Mouse (Mus musculus) liver, embryonic 13.5 days (tissue): Measurements from ENCODE around the gene Mgea5. TPM values are rescaled to one million over a fixed set of nuclear protein-coding genes. Genes with fewer than 3 reads are reported as not detected.
"Not testable (repeated sequence)": the region's sequence is repeated elsewhere in the genome, so short reads cannot be mapped to it uniquely, and the experiment has no call there.

Experiments
- ATAC-seq: fragments of 200-750 bp; cut with Nextera tagmentation; 2 replicates; pipeline ENCODE4 v1.8.0; 2017; ENCODE audit warnings: low read depth, mild to moderate bottlenecking, moderate number of reproducible peaks, moderate library complexity
- DNase-seq: peaks from one replicate; pipeline ENCODE4 v3.0.0; 2022
- H3K27ac ChIP-seq: fragments of 300-500 bp; sonication (generic); 2 replicates; pipeline ENCODE4 v1.5.1; 2015; ENCODE audit warnings: moderate library complexity, mild to moderate bottlenecking, inconsistent platforms
- H3K27me3 ChIP-seq: fragments of 300-500 bp; sonication (generic); 2 replicates; pipeline ENCODE4 v1.6.1; 2015; ENCODE audit warnings: mild to moderate bottlenecking, inconsistent platforms
- H3K36me3 ChIP-seq: fragments of 300-500 bp; sonication (generic); 2 replicates; pipeline ENCODE4 v1.6.1; 2015; ENCODE audit warnings: mild to moderate bottlenecking, inconsistent platforms
- H3K4me1 ChIP-seq: fragments of 300-500 bp; sonication (generic); replicated peaks from 2 replicates; pipeline ENCODE4 v1.6.1; 2015; ENCODE audit warnings: inconsistent platforms
- H3K4me2 ChIP-seq: fragments of 300-500 bp; sonication (generic); 2 replicates; pipeline ENCODE4 v1.6.1; 2015; ENCODE audit warnings: inconsistent platforms, mild to moderate bottlenecking, moderate library complexity
- H3K4me3 ChIP-seq: fragments of 300-500 bp; sonication (generic); replicated peaks from 2 replicates; pipeline ENCODE4 v1.5.1; 2015; ENCODE audit warnings: mild to moderate bottlenecking, inconsistent platforms
- H3K9ac ChIP-seq: fragments of 300-500 bp; sonication (generic); 2 replicates; pipeline ENCODE4 v1.6.1; 2015; ENCODE audit warnings: mild to moderate bottlenecking, inconsistent platforms
- H3K9me3 ChIP-seq: fragments of 300-500 bp; sonication (generic); replicated peaks from 2 replicates; pipeline ENCODE4 v1.6.1; 2016; ENCODE audit warnings: inconsistent platforms
- whole genome bisulfite sequencing: fragments of 180-500 bp; shearing (Covaris S2); methylation state at CpG from one replicate; pipeline ENCODE4 v1.1.7; 2015; ENCODE audit not compliant: insufficient replicate concordance; 5-methylcytosine and 5-hydroxymethylcytosine counted together
- polyA plus RNA-seq: library from polyadenylated mRNA; unstranded; fragments of >200 nt; fragmentation: Nextera tagmentation; extraction: Ambion mirVana; gene quantifications from 2 replicates; pipeline ENCODE4 v1.2.1, GENCODE M21; 2015

Mgea5 gene
- polyA plus RNA-seq, 1 experiment from 2014 or later, result 17.7 TPM

DNA sequence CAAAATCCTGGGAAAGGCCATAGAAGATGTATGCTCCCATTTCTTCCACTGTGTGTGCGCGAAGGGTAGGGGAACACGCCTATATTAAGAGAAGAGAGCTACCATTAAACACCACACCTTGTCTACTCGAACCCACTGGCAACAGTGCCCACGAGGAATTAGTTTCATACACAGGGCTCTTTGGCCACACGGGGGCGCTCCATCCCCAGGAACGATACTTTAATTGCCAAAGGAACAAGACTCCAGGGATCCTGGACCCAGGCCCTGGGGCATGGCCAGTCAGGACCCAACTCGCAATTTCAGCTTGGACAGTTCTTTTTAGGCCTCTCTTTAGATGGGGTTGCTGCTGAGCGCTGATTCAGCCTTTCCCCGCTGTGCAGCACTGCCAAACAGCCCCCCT is 29.6 kb upstream of the Mgea5 start:
- H3K4me2 ChIP-seq, result no peak overlapping the region
- no peaks in the 10 kb centered on the region for H3K36me3 ChIP-seq
- peaks cover 55% of the 10 kb centered on the region for H3K27me3 ChIP-seq
- H3K4me3 ChIP-seq, result no peak overlapping the region
- no peak overlapping the region for H3K9ac ChIP-seq
- DNase-seq, result peak; percentile 52
- no peak for ATAC-seq
- whole genome bisulfite sequencing, result 6% methylated on average over 11 of the region's 11 CpGs
- no peaks in the 10 kb centered on the region for H3K9me3 ChIP-seq
- H3K4me1 ChIP-seq, result peaks cover 34% of the 10 kb centered on the region
- H3K27ac ChIP-seq, result no peak overlapping the region

DNA sequence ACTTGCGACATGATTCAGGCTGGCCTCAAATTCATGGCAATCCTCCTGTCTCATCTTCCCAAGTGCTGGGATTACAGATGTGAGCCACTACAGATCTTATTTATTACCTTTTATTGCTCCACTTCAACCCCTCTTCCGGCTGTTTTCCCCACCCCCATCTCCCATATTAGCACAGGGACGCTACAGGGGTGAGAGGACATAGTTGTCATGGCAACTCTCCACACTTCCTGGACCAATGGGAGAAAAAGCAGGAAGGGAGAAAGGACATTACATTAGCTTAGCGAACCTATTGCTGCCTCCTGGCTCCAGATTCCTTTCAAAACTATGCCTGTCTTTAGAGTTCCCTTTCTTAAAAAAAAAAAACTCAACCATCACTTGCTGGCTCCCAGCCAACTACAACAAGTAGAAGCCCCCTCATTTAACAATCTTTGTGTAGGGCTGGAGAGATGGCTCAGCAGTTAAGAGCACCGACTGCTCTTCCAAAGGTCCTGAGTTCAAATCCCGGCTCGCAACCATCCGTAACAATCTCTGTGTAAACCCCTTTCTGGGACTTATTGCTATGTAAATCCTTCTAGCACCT is 29.1 kb upstream of the Mgea5 start:
- Histone ChIP-seq H3K4me1 (peaks cover 32% of the 10 kb centered on the region), H3K9me3 (no peaks in the 10 kb centered on the region), H3K4me3 (peak overlapping the region; percentile 44), H3K27me3 (peaks cover 55% of the 10 kb centered on the region), H3K27ac (no peak overlapping the region), H3K9ac (no peak overlapping the region), H3K4me2 (peak overlapping the region; percentile 67), H3K36me3 (no peaks in the 10 kb centered on the region)
- WGBS, result 13% methylated on average over 8 of the region's 8 CpGs
- ATAC-seq (no peak), DNase-seq (no peak)

DNA sequence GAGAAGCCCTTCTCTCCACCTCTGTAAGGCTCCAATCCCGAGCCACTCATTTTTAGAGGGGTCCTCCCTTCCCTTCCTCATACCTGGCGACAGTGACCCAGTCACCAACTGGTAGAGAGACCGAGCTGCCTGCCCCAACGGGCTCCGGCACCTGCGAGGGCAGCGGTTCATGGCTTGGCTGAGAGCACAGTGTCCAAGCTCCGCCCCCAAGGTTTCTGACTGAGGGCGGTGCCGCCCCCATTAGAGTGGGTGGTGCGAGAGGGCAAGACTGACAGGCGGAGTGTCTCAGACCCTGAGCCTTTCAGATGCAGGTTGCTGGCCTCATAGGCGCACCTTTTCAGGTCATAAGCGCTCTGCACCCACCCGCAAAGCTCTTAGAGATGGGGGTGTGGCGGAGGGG is 28.5 kb upstream of the Mgea5 start:
- Histone ChIP-seq H3K27me3 (peaks cover 51% of the 10 kb centered on the region), H3K4me2 (peak overlapping the region; percentile 67), H3K4me1 (peaks cover 32% of the 10 kb centered on the region), H3K9me3 (no peaks in the 10 kb centered on the region), H3K36me3 (no peaks in the 10 kb centered on the region), H3K9ac (peak overlapping the region; percentile 26; the same call in 1 of the 2 replicates), H3K4me3 (peak overlapping the region; percentile 44), H3K27ac (no peak overlapping the region)
- ATAC-seq, result peak; percentile 74
- under 1% methylated on average over 16 of the region's 16 CpGs for WGBS
- DNase-seq, result peak; percentile 61

GRCm38 (mm10) chr19:45811028-45811674 is 27.5 kb upstream of the Mgea5 start:
- H3K9me3 ChIP-seq, result no peaks in the 10 kb centered on the region
- H3K4me3 ChIP-seq, result no peak overlapping the region
- H3K4me1 ChIP-seq, result peaks cover 29% of the 10 kb centered on the region
- H3K9ac ChIP-seq, result no peak overlapping the region
- H3K4me2 ChIP-seq, result no peak overlapping the region
- no peak overlapping the region for H3K27ac ChIP-seq
- ATAC-seq (no peak), DNase-seq (no peak)
- peaks cover 41% of the 10 kb centered on the region for H3K27me3 ChIP-seq
- no peaks in the 10 kb centered on the region for H3K36me3 ChIP-seq
- 61% methylated on average over 12 of the region's 12 CpGs for WGBS

GRCm38 (mm10) chr19:45807732-45808131 is 24.1 kb upstream of the Mgea5 start:
- Histone ChIP-seq H3K4me3 (no peak overlapping the region), H3K36me3 (no peaks in the 10 kb centered on the region), H3K9ac (no peak overlapping the region), H3K4me2 (no peak overlapping the region), H3K9me3 (no peaks in the 10 kb centered on the region), H3K27ac (no peak overlapping the region), H3K27me3 (peaks cover 12% of the 10 kb centered on the region), H3K4me1 (peaks cover 38% of the 10 kb centered on the region)
- WGBS, result 64% methylated on average over 4 of the region's 4 CpGs
- DNase-seq (no peak), ATAC-seq (no peak)

- H3K36me3 ChIP-seq, ATAC-seq, H3K9ac ChIP-seq, H3K4me2 ChIP-seq, H3K27ac ChIP-seq, DNase-seq, H3K4me3 ChIP-seq, H3K27me3 ChIP-seq, H3K9me3 ChIP-seq: not testable (repeated sequence)
- peaks cover 39% of the 10 kb centered on the region for H3K4me1 ChIP-seq
- WGBS, result 81% methylated on average over 6 of the region's 6 CpGs
Measured at GRCm38 (mm10) chr19:45805817-45806216, 22.2 kb upstream of the Mgea5 start.

- Histone ChIP-seq H3K4me2 (peak overlapping the region; percentile 34), H3K4me3 (no peak overlapping the region), H3K36me3 (no peaks in the 10 kb centered on the region), H3K27ac (no peak overlapping the region), H3K27me3 (no peaks in the 10 kb centered on the region), H3K9me3 (no peaks in the 10 kb centered on the region; the same call in 1 of the 2 replicates), H3K4me1 (peaks cover 39% of the 10 kb centered on the region), H3K9ac (no peak overlapping the region)
- DNase-seq (peak; percentile 20), ATAC-seq (peak; percentile 60)
- 20% methylated on average over 12 of the region's 12 CpGs for WGBS
Measured at GRCm38 (mm10) chr19:45804593-45805368, 21.1 kb upstream of the Mgea5 start.

DNA sequence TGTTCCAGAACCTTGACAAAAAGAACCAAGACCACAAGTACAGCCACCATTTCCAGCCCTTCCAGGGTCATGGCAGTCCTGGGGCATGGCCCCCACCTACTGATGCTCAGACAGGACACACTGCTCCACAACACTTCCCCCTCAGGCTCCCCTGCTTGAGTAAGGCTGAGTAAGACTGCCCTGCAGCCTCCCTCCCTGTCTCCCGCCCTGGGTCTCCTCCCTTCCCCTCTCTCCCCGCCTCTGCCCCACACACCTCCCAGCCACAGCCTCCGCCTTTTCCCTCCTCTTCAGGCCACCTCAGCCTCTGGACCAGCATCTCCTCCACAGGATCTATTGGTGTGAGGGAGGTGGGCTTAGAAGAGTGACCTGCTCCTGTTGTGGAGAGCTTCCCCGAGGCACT is 19.8 kb upstream of the Mgea5 start:
- peaks cover 39% of the 10 kb centered on the region for H3K4me1 ChIP-seq
- peak overlapping the region; percentile 72 for H3K27ac ChIP-seq
- H3K9ac ChIP-seq, result peak overlapping the region; percentile 61
- 26% methylated on average over 4 of the region's 4 CpGs for WGBS
- DNase-seq, result peak; percentile 19
- no peaks in the 10 kb centered on the region for H3K36me3 ChIP-seq
- peak; percentile 73 for ATAC-seq
- no peaks in the 10 kb centered on the region; the same call in 1 of the 2 replicates for H3K9me3 ChIP-seq
- no peaks in the 10 kb centered on the region for H3K27me3 ChIP-seq
- peak overlapping the region; percentile 38 for H3K4me3 ChIP-seq
- H3K4me2 ChIP-seq, result peak overlapping the region; percentile 65

DNA sequence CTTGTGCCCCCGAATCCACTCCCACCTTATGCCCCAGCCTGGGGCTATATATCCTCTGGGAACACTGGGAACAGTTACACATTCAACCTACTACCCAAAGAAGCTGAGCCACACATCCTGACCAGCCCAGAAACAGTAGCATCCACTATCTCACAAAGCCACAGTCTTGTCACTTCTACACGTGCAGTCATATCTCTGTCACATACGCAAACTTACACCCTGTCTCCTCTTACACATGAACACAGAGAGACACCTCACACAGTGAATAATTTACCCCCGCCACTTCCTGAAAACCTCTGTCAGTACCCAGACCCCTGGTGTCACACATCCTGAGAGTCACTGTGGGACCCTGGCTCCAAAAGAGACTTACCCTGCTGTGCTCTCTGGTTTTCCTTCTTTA is 19.1 kb upstream of the Mgea5 start:
- Histone ChIP-seq H3K27ac (peak overlapping the region; percentile 72), H3K27me3 (no peaks in the 10 kb centered on the region), H3K4me1 (peaks cover 39% of the 10 kb centered on the region), H3K36me3 (no peaks in the 10 kb centered on the region), H3K4me2 (peak overlapping the region; percentile 65), H3K9ac (peak overlapping the region; percentile 61), H3K9me3 (no peaks in the 10 kb centered on the region; the same call in 1 of the 2 replicates), H3K4me3 (peak overlapping the region; percentile 38)
- 21% methylated on average over 4 of the region's 4 CpGs for WGBS
- ATAC-seq, result peak; percentile 88
- DNase-seq, result peak; percentile 32

DNA sequence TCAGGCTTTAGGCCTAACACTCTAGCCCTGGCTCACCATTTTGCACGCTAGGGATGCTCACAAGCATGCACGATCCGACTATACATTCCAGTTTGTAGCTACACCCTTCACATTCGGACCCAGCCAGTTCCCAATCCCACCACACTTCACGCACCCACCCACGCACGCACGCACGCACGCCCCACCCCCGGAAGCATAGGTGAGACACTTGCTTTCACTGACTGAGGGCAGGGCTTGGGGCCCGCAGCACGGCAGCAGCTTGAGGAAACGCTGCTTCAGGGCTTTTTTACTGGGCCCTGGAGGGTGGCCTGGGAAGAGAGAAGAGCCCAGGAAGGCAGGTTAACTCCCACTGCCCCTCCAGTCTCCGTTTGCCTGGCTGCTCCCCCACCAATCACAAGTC is 13.2 kb upstream of the Mgea5 start:
- no peak overlapping the region for H3K4me3 ChIP-seq
- no peak overlapping the region for H3K9ac ChIP-seq
- ATAC-seq, result no peak
- DNase-seq, result no peak
- H3K9me3 ChIP-seq, result no peaks in the 10 kb centered on the region; the same call in 1 of the 2 replicates
- WGBS, result 84% methylated on average over 15 of the region's 15 CpGs
- no peaks in the 10 kb centered on the region for H3K27me3 ChIP-seq
- peaks cover 19% of the 10 kb centered on the region for H3K4me1 ChIP-seq
- no peak overlapping the region for H3K4me2 ChIP-seq
- no peak overlapping the region for H3K27ac ChIP-seq
- H3K36me3 ChIP-seq, result no peaks in the 10 kb centered on the region

DNA sequence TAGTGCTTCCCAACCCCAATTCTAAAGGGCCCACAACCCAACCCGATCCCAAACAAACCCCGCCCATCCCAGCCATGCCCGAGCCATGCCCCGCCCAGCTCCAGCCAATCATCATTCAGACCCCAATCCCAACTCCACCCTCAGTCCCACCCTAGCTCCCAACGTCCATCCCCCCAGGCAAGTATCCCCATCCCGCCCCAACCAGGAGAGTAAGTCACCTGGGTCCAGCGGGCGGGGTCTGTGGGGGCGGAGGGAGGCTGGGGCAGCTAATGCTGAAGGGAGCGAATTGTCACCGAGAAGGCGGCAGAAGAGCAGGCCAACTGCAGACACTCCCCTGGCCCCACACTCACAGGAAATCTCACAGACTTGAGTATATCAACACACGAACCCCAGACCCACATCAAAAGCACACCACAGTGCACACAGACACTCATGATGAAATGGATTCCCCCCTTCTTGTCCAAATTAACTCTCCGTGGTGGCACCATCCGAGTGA is 12.5 kb upstream of the Mgea5 start:
- Histone ChIP-seq H3K36me3 (no peaks in the 10 kb centered on the region), H3K4me1 (peaks cover 17% of the 10 kb centered on the region), H3K27ac (no peak overlapping the region; the same call in 1 of the 2 replicates), H3K9ac (no peak overlapping the region), H3K4me2 (peak overlapping the region; percentile 52), H3K27me3 (no peaks in the 10 kb centered on the region), H3K9me3 (no peaks in the 10 kb centered on the region; the same call in 1 of the 2 replicates), H3K4me3 (peak overlapping the region; percentile 2; the same call in 1 of the 2 replicates)
- WGBS, result 26% methylated on average over 15 of the region's 15 CpGs
- peak; percentile 53 for DNase-seq
- peak; percentile 67 for ATAC-seq
